Mouse (Mus musculus) stomach, embryonic 14.5 days (tissue): ENCODE measurements around the gene Mov10l1. TPM values are rescaled to one million over a fixed set of nuclear protein-coding genes. Genes with fewer than 3 reads are reported as not detected.

ENCODE experiments used
- ATAC-seq: fragments of 200-750 bp; cut with Nextera tagmentation; 2 replicates; pipeline ENCODE4 v1.8.0; 2017; ENCODE audit warnings: low read depth, moderate TSS enrichment; ENCODE audit not compliant: insufficient number of reproducible peaks, insufficient read depth, low FRiP score
- H3K27ac ChIP-seq: fragments of 300-500 bp; sonication (generic); 2 replicates; pipeline ENCODE4 v1.5.1; 2014; ENCODE audit warnings: mild to moderate bottlenecking, low read length, moderate library complexity, mixed read lengths
- H3K27me3 ChIP-seq: fragments of 300-500 bp; sonication (generic); 2 replicates; pipeline ENCODE4 v1.6.1; 2014; ENCODE audit warnings: low read length, control low read depth, mixed read lengths; ENCODE audit not compliant: control insufficient read depth, insufficient read depth
- H3K36me3 ChIP-seq: fragments of 300-500 bp; sonication (generic); 2 replicates; pipeline ENCODE4 v1.6.1; 2014; ENCODE audit warnings: mild to moderate bottlenecking, control low read depth, low read length, moderate library complexity, mixed read lengths; ENCODE audit not compliant: control insufficient read depth, insufficient read depth
- H3K4me1 ChIP-seq: fragments of 300-500 bp; sonication (generic); 2 replicates; pipeline ENCODE4 v1.6.1; 2014; ENCODE audit warnings: low read length, control low read depth, mixed read lengths; ENCODE audit not compliant: control insufficient read depth, insufficient read depth
- H3K4me2 ChIP-seq: fragments of 300-500 bp; sonication (generic); replicated peaks from 2 replicates; pipeline ENCODE4 v1.6.1; 2014; ENCODE audit warnings: low read depth, low read length, control low read depth
- H3K4me3 ChIP-seq: fragments of 300-500 bp; sonication (generic); 2 replicates; pipeline ENCODE4 v1.5.1; 2014; ENCODE audit warnings: low read depth, low read length, control low read depth
- H3K9ac ChIP-seq: fragments of 300-500 bp; sonication (generic); replicated peaks from 2 replicates; pipeline ENCODE4 v1.6.1; 2014; ENCODE audit warnings: low read depth, mild to moderate bottlenecking, control low read depth, low read length, moderate library complexity, mixed read lengths
- H3K9me3 ChIP-seq: fragments of 300-500 bp; sonication (generic); 2 replicates; pipeline ENCODE4 v1.6.1; 2016; ENCODE audit warnings: low read depth, low read length, control low read depth; ENCODE audit not compliant: control insufficient read depth
- WGBS: fragments of 180-500 bp; shearing (Covaris S2); extraction: QIAGEN DNeasy Blood & Tissue Kit; methylation state at CpG from one replicate; pipeline ENCODE4 v1.1.7; 2014; 5-methylcytosine and 5-hydroxymethylcytosine counted together
- polyA plus RNA-seq: library from polyadenylated mRNA; unstranded; fragments of >200 nt; fragmentation: Nextera tagmentation; extraction: Ambion mirVana; gene quantifications from 2 replicates; pipeline ENCODE4 v1.2.1, GENCODE M21; 2014

Mov10l1 gene
- polyA plus RNA-seq, 1 experiment from 2014 or later = not detected

DNA sequence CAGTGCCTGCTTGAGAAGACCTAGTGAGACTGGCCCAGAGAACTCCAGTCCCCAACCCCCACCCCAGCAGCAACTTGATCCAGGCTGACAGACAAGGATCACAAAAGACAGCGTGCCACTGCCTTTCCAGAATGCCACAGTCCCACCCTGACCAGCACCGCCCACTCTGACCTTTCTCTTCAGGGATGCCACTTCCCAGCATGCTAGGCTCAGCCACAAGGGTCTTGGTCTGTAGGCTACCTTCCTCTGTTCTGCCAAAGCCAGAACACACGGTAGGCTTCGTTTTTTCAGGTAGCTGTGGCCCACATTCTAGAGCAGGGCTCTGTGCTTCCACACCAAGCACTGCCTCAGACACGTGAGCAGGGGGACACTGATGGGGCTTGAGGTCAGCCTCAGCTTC is 119.9 kb downstream of the Mov10l1 start:
- Histone ChIP-seq H3K9ac (no peak overlapping the region), H3K9me3 (no peaks in the 10 kb centered on the region), H3K27me3 (no peaks in the 10 kb centered on the region), H3K4me1 (no peaks in the 10 kb centered on the region), H3K4me3 (no peak overlapping the region), H3K4me2 (no peak overlapping the region), H3K36me3 (peaks cover 84% of the 10 kb centered on the region), H3K27ac (no peak overlapping the region)
- no peak for ATAC-seq
- 80% methylated on average over 5 of the region's 5 CpGs for WGBS

DNA sequence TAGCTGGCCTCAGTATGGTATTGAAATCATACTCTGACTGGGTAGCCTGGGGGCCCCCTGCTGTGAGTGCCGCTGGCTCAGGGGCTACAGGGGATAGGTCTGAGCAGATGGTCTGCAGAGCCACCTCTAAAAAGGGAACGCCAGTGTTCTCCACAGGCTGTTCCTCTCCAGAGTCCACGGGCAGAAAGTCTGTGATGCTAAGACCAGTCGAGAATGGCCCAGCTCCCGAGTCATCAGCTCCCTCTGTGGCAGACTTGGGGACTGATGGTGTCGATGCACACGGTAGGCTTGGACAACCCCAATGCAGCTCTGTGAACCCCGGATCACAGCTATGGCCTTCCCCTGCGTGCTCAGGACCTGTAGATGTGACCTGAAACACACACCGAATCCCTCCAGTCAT is 121.2 kb downstream of the Mov10l1 start:
- H3K4me2 ChIP-seq = no peak overlapping the region
- no peak overlapping the region for H3K9ac ChIP-seq
- no peak overlapping the region for H3K4me3 ChIP-seq
- H3K27me3 ChIP-seq = no peaks in the 10 kb centered on the region
- WGBS = 88% methylated on average over 10 of the region's 10 CpGs
- no peak overlapping the region for H3K27ac ChIP-seq
- H3K9me3 ChIP-seq = no peaks in the 10 kb centered on the region
- peaks cover 77% of the 10 kb centered on the region for H3K36me3 ChIP-seq
- no peak for ATAC-seq
- no peaks in the 10 kb centered on the region for H3K4me1 ChIP-seq

DNA sequence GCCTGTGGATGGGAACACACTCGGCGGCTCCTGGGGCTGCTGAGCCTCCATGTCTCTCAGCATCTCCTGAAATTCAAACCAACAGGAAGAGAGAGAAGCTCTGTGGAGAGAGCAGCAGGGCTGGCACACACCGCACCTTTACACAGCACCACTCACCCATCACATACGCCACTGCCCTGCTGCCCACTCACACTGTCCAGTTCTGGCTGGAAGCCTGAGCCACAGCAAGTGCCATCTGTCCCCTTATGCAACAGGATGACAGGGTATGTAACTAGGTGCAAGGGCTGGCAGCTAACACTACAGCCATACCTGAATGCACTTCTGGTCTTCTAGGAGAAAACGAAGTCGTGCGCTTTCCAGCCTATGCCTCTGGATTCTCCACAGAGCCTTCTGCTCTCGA is 121.7 kb downstream of the Mov10l1 start:
- WGBS = 98% methylated on average over 8 of the region's 8 CpGs
- peaks cover 76% of the 10 kb centered on the region for H3K36me3 ChIP-seq

More for the DNA sequence above, 121.7 kb downstream of the Mov10l1 start:
- Histone ChIP-seq H3K9ac (no peak overlapping the region), H3K9me3 (no peaks in the 10 kb centered on the region), H3K4me1 (no peaks in the 10 kb centered on the region), H3K4me3 (no peak overlapping the region), H3K4me2 (no peak overlapping the region), H3K27me3 (no peaks in the 10 kb centered on the region), H3K27ac (no peak overlapping the region)
- ATAC-seq = no peak

Other genes starting within 250 kb of the Mov10l1 start
- gene Brd1, start 248.7 kb upstream of the Mov10l1 start, polyA plus RNA-seq = 29.7 and 30.2 TPM in 2 replicates
- gene Zbed4, start 231.2 kb upstream of the Mov10l1 start, polyA plus RNA-seq = 18.5 and 18.8 TPM in 2 replicates
- gene Alg12, start 163.6 kb upstream of the Mov10l1 start, polyA plus RNA-seq = 10.5 and 12.7 TPM in 2 replicates
- 59.6 and 72.9 TPM in 2 replicates for gene Creld2, start 163.3 kb upstream of the Mov10l1 start, polyA plus RNA-seq
- gene Pim3, start 120.7 kb upstream of the Mov10l1 start, polyA plus RNA-seq = 35.9 and 38.4 TPM in 2 replicates
- gene Ttll8, start 28.5 kb upstream of the Mov10l1 start, polyA plus RNA-seq = not detected in 2 replicates
- not detected in 2 replicates for gene Mlc1, start 3.9 kb upstream of the Mov10l1 start, polyA plus RNA-seq
- 0.20 TPM in 2 replicates for gene Panx2, start 76.8 kb downstream of the Mov10l1 start, polyA plus RNA-seq
- gene Trabd, start 92.2 kb downstream of the Mov10l1 start, polyA plus RNA-seq = 43.9 and 47.4 TPM in 2 replicates
- gene Selenoo, start 106.2 kb downstream of the Mov10l1 start, polyA plus RNA-seq = 22.0 and 22.2 TPM in 2 replicates
- gene Tubgcp6, start 140.2 kb downstream of the Mov10l1 start, polyA plus RNA-seq = 17.2 and 20.7 TPM in 2 replicates
- 15.0 and 19.6 TPM in 2 replicates for gene Hdac10, start 145.8 kb downstream of the Mov10l1 start, polyA plus RNA-seq
- 4.4 and 5.2 TPM in 2 replicates for gene Mapk12, start 157.8 kb downstream of the Mov10l1 start, polyA plus RNA-seq
- 6.5 and 7.9 TPM in 2 replicates for gene Mapk11, start 166.7 kb downstream of the Mov10l1 start, polyA plus RNA-seq
- 146 and 147 TPM in 2 replicates for gene Plxnb2, start 197.9 kb downstream of the Mov10l1 start, polyA plus RNA-seq
- 16.4 and 17.6 TPM in 2 replicates for gene Dennd6b, start 213.6 kb downstream of the Mov10l1 start, polyA plus RNA-seq
- gene Ppp6r2, start 228.6 kb downstream of the Mov10l1 start, polyA plus RNA-seq = 33.5 and 34.6 TPM in 2 replicates